Mouse (Mus musculus) liver, postnatal 0 days (tissue): ENCODE data around the gene Stpg4.

ENCODE experiments used
- CTCF ChIP-seq: sonication (generic); IDR thresholded peaks from 2 replicates; pipeline ENCODE4 v1.5.1; 2016; ENCODE audit warnings: antibody characterized with exemption, low read depth
- EP300 ChIP-seq: IDR thresholded peaks from 2 replicates; pipeline ENCODE4 v1.6.1; 2016; ENCODE audit warnings: antibody characterized with exemption, low read depth, mild to moderate bottlenecking

GRCm38 (mm10) chr17:87471661-87472060, 44.1 kb upstream of the Stpg4 start:
- TF ChIP-seq CTCF: no peak
- no peak for TF ChIP-seq EP300
